Mouse (Mus musculus): ENCODE measurements at regions not wholly inside any gene's neighbourhood (a gene's known extent, or its start where the extent isn't known, plus 50 kb on each side); places are given as distances from the start of the nearest gene placed in this dataset.

DNA sequence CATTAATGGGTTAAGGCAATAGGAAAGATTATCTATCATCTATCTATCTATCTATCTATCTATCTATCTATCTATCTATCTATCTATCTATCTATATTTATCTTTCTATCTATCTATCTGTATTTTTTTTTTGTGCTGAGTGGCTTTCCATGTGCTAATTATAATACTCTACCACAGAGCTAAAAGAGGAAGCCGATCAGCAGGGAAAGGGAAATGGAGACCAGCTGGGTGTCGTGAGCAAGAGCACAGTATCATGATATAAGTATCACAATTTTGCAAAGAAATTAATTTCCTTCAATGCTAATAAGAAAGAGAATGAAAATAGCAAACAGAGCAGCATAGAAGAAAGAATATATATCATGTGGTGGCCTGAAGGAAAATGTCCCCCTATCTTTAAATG lies 69.6 kb downstream of the Cldn1 start:
- TF ChIP-seq CTCF (IDR thresholded peaks at IDR 0.05; ENCODE audit: low read depth) (no peak), EP300 (optimal IDR thresholded peaks at IDR 0.05) (no peak)
